Mouse (Mus musculus): Measurements from ENCODE around the gene Fam110c. TPM values are rescaled to one million over a fixed set of nuclear protein-coding genes. Genes with fewer than 3 reads are reported as not detected.

Gene Fam110c
- 0.34 TPM for polyA plus RNA-seq (2017; shearing (Covaris generic))

DNA sequence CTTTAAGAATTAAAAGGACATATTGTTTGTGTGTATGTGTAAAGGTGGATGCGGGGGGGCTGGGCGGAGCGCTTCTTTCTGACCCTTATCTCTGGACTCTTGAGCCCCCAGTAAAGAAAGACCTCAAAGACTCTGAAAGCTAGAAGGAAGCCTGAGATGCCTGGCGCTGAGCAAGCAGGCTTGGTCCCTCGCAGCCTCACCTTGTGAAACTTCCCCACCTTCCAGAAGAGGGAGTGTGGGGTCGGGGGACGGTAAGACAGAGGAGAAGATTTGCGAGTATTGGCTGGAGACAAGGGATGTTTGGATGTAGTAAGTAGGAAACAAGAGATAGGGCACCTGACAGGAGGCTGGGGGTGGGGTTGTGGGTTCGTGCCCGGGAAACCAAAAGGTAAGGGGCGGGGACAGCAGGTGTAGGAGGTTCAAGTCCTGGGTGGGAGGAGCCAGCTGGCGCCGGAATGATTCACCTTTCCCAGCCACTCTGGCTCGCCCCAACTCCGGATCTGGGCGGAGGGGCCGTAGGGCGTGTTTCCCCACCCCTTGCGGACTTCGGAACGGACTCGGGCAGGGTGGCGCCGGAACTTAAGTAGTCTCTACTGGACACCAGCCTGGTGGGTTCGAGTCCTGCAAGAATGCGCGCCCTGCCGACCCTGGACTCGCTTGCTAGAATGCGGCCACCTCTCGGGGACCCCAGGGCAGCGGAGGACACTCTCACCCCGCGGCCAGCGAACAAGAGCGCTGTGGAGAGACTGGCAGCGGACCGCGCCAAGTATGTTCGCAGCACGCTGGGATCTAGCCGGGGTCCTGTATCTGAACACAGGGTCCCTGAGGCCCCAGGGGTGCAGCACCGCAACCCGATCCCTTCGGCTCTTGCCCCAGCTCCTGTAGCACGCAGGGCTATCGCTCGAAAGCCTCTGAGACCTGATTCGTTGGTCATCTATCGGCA lies at the start of gene Fam110c:
TSS of gene Fam110c (plus strand) at position 450 of the 943 bp plus-strand sequence.

Other genes starting within 250 kb of the Fam110c start
- not detected for gene Alkal2, start 189.5 kb upstream of the Fam110c start, polyA plus RNA-seq (2017; shearing (Covaris generic))
- gene Acp1, start 162.3 kb upstream of the Fam110c start, polyA plus RNA-seq (2017; shearing (Covaris generic)): 50.1 TPM
- 1.9 TPM for gene Sh3yl1, start 162.2 kb upstream of the Fam110c start, polyA plus RNA-seq (2017; shearing (Covaris generic))
- gene Gm6993, start 166.9 kb downstream of the Fam110c start, polyA plus RNA-seq (2017; shearing (Covaris generic)): not detected
- 0.12 TPM for gene Lamb1, start 191.4 kb downstream of the Fam110c start, polyA plus RNA-seq (2017; shearing (Covaris generic))

All from CD4-positive, CD25-positive, alpha-beta regulatory T cell (primary cell).